Mouse (Mus musculus): ENCODE results near the gene Rps27a.

The Rps27a gene

GRCm38 (mm10) chr11:29525988-29526794 is 21.7 kb downstream of the Rps27a start, which contains the start of gene Mtif2:
Gene Mtif2, plus strand, starts transcription at chr11:29526408.
- in situ Hi-C loops (cut with MboI; ENCODE audit: low pct_unique_long_range_greater_than_20kb in 1 of 2, low sequenced_read_pairs in 2 of 2, unreplicated experiment in 1 of 2) = no loop called here

GRCm38 (mm10) chr11:29514682-29515412 is 33.1 kb downstream of the Rps27a start, which contains the start of gene Prorsd1:
Gene Prorsd1, minus strand, starts transcription at chr11:29515033.
- in situ Hi-C loops (cut with MboI; ENCODE audit: low pct_unique_long_range_greater_than_20kb in 1 of 2, low sequenced_read_pairs in 2 of 2, unreplicated experiment in 1 of 2) = loop anchor here in 1 of 2 experiments (25.0 kb wide), 1 partner anchor 253 kb away; no protein-coding TSS in a partner anchor

GRCm38 (mm10) chr11:29514325-29514681 is 33.6 kb downstream of the Rps27a start:
- in situ Hi-C loops (cut with MboI; ENCODE audit: low pct_unique_long_range_greater_than_20kb in 1 of 2, low sequenced_read_pairs in 2 of 2, unreplicated experiment in 1 of 2) = loop anchor here in 1 of 2 experiments (25.0 kb wide), 1 partner anchor 252 kb away; no protein-coding TSS in a partner anchor

GRCm38 (mm10) chr11:29512818-29513535 is 34.9 kb downstream of the Rps27a start:
- in situ Hi-C loops (cut with MboI; ENCODE audit: low pct_unique_long_range_greater_than_20kb in 1 of 2, low sequenced_read_pairs in 2 of 2, unreplicated experiment in 1 of 2) = loop anchor here in 1 of 2 experiments (25.0 kb wide), 1 partner anchor 251 kb away; no protein-coding TSS in a partner anchor

- in situ Hi-C loops (cut with MboI; ENCODE audit: low pct_unique_long_range_greater_than_20kb in 1 of 2, low sequenced_read_pairs in 2 of 2, unreplicated experiment in 1 of 2) = loop anchor here in 1 of 2 experiments (25.0 kb wide), 1 partner anchor 247 kb away; no protein-coding TSS in a partner anchor
These were observed 38.5 kb downstream of the Rps27a start for GRCm38 (mm10) chr11:29509421-29509820.

GRCm38 (mm10) chr11:29504899-29505625 is 42.8 kb downstream of the Rps27a start:
- in situ Hi-C loops (cut with MboI; ENCODE audit: low pct_unique_long_range_greater_than_20kb in 1 of 2, low sequenced_read_pairs in 2 of 2, unreplicated experiment in 1 of 2) = loop anchor here in 1 of 2 experiments (25.0 kb wide), 1 partner anchor 243 kb away; no protein-coding TSS in a partner anchor

DNA sequence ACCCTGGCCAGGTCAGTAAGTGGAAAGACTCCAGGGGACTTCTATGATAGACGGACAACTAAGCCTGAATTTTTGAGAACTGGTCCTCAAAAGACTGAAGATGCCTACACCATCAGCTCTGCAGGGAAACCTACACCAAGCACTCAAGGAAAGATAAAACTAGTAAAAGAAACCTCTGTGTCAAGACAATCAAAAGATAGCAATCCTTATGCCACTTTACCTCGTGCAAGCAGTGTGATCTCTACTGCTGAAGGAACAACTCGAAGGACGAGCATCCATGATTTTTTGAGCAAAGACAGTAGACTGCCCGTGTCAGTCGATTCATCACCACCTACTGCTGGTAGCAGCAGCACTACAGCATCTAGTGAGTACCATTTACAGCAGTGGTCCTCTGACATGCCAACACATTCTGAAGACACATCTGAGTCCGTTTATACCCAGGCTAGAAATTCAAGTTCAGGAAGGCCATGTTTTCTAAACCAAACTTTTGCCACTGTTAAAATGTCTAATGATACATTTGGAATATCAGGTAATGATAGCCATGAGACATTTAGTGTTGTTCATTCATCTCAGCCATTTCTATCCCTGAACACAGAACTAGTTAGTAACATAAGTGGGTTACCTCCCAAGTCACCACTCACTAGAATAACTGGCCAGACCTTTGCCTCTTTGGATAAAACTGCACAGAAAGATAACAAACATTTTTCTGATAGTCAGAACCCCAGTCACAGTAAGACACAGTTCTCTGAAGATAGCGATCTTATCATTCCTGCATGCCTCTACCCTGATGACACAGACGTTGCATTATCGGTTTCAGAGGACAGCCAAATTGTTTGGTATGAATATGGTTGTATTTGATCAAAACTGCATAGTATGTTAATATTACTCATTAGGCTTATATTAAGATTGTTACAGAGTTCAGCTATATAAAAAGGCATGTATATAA is 43.7 kb downstream of the Rps27a start:
- in situ Hi-C loops (cut with MboI; ENCODE audit: low pct_unique_long_range_greater_than_20kb in 1 of 2, low sequenced_read_pairs in 2 of 2, unreplicated experiment in 1 of 2) = loop anchor here in 1 of 2 experiments (25.0 kb wide), 1 partner anchor 242 kb away; no protein-coding TSS in a partner anchor

DNA sequence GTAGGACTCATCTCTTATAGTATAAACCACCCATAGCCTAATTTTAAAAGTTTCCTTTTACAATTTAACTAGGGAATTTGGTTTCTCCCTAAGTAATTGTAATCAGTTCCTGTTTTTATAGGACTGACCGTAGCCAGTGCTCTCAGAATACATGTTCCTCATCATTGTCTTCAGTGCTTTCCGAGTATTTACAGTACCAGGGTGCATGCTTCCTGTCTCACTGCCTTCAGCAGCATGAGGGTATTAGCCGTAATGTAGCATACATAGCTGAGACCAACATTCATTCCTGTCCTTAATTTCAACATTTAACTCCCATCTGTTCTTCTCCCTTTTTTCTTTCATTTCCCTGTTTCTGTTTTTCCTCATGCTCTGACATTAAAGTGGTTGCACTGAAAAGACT is 50.9 kb downstream of the Rps27a start:
- in situ Hi-C loops (cut with MboI; ENCODE audit: low pct_unique_long_range_greater_than_20kb in 1 of 2, low sequenced_read_pairs in 2 of 2, unreplicated experiment in 1 of 2) = no loop called here

All from mouse embryonic stem cell (cell line).